Mouse (Mus musculus): ENCODE measurements around the gene Nms.

- TF ChIP-seq CHD2 (IDR thresholded peaks at IDR 0.05; ENCODE audit: low read depth, low read length), result no peak
- TF ChIP-seq MAFK (IDR thresholded peaks at IDR 0.05; ENCODE audit: insufficient read depth, low read depth, low read length), result no peak
- TF ChIP-seq HCFC1 (IDR thresholded peaks at IDR 0.05; ENCODE audit: borderline replicate concordance, insufficient read depth, low read length), result no peak
- TF ChIP-seq ZNF384 (IDR thresholded peaks at IDR 0.05; ENCODE audit: low read depth, low read length), result no peak
- no peak for TF ChIP-seq ZC3H11A (IDR thresholded peaks at IDR 0.05; ENCODE audit: borderline replicate concordance, low read depth, low read length)
Observed at GRCm38 (mm10) chr1:38971712-38972111, 32.8 kb downstream of the Nms start.

Measured in ES-E14 (cell line).